Mouse (Mus musculus) lung, adult 10 weeks (tissue): Measurements from ENCODE around the gene Washc4. TPM values are rescaled to one million over a fixed set of nuclear protein-coding genes. Genes with fewer than 3 reads are reported as not detected.

ENCODE experiments used
- polyA plus RNA-seq: library from polyadenylated mRNA; stranded (reverse); fragments of 350-450 nt; fragmentation: Illumina TruSeq; extraction: RNeasy Lipid Tissue Mini Kit (QIAGEN cat#74804); gene quantifications from one replicate; pipeline ENCODE4 v1.2.3, GENCODE M21; 2014; ENCODE audit warnings: low read depth, low replicate concordance; ENCODE audit not compliant: insufficient read depth

The Washc4 gene
- polyA plus RNA-seq: 7.7 TPM

DNA sequence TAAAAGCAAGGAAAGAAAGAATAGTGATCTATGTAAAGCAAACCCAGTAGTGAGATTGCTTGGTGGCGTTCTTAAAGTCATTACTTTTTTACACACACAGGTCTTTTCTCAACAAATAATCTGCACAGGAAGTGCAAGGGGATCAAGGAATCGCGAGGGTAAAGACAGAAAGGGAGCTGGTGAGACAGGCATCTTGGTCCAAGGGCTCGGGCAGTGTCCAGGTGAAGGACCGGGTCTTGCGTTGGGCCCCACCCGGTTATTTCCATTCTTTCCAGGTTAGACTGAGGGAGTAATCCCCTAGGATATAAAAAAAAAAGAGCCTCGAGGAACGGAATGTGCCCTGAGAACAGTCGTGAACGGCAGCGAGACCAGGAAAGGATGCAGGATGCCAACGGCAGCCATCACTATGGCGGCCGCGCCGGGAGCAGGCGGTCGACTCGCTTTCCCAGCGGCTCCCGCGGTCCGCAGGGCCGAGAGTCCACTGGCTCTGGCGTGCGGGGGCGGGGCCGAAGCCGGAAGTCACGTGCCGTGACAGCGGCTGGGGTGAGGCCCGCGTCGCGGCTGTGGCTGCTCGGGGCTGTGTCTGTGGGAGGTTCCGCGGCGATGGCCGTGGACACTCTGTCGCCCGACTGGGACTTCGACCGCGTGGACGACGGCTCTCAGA is at the start of gene Washc4:
TSS of gene Washc4 (plus strand) at position 314 of the 664 bp plus-strand sequence.

DNA sequence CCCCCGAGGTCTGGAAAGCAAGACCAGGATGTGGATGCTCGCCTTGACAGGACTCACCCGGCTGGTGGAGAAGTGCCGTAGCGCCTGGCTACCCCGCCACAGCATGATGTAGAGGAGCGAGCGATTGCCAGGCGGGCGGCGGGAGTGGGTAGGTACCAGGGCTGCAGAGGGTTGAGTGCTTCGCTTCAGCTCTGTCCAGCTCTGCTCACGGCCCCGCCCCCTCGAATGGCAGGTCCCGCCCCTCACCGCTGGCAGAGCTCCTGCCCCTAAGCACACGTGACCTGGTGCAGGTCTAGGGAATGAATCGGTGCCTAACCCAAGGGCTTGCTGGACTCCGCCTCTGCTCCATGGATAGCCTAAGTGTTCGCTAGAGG is 9.7 kb upstream of the Washc4 start, which contains the start of gene Aldh1l2:
TSS of gene Aldh1l2 (minus strand) at position 231 of the 374 bp plus-strand sequence.

Other genes with a start within 250 kb of the Washc4 start
- gene Slc41a2, start 205.9 kb upstream of the Washc4 start, polyA plus RNA-seq: 2.2 TPM
- gene D10Wsu102e, start 183.5 kb upstream of the Washc4 start, polyA plus RNA-seq: 0.22 TPM
- gene Aldh1l2, start 9.6 kb upstream of the Washc4 start, polyA plus RNA-seq: 0.30 TPM
- 33.8 TPM for gene Appl2, start 105.0 kb downstream of the Washc4 start, polyA plus RNA-seq
- 4.2 TPM for gene 1500009L16Rik, start 179.1 kb downstream of the Washc4 start, polyA plus RNA-seq